Mouse (Mus musculus): ENCODE measurements around the gene H2-K1. TPM values are rescaled to one million over a fixed set of nuclear protein-coding genes. Genes with fewer than 3 reads are reported as not detected.
A peak's percentile ranks its signal among the peaks of the same experiment; 100 is the strongest.
"Not testable (repeated sequence)": the region's sequence is repeated elsewhere in the genome, so short reads cannot be mapped to it uniquely, and the experiment has no call there.

Gene H2-K1
- total and polyA plus RNA-seq, 2 experiments = 2,348 to 5,575 TPM

- Histone ChIP-seq H3K27me3 (ENCODE audit: control insufficient read depth, insufficient read depth, low read length) (no peaks in the 10 kb centered on the region), H3K36me3 (ENCODE audit: control insufficient read depth, insufficient read depth, low read length) (no peaks in the 10 kb centered on the region), H3K79me2 (ENCODE audit: control insufficient read depth, insufficient read depth, low read length) (no peaks in the 10 kb centered on the region), H3K4me1 (ENCODE audit: control insufficient read depth, insufficient read depth, low read length) (peaks cover 15% of the 10 kb centered on the region), H3K9ac (ENCODE audit: low read depth, low read length) (no peak overlapping the region), H3K4me3 (ENCODE audit: insufficient read depth, low read depth, low read length) (no peak overlapping the region), H3K27ac (replicated peaks; ENCODE audit: insufficient read depth, low read depth, low read length) (no peak overlapping the region)
- TF ChIP-seq CTCF (IDR thresholded peaks at IDR 0.05; ENCODE audit: low read depth, low read length) (no peak), POLR2A (IDR thresholded peaks at IDR 0.05; ENCODE audit: extremely low read depth, insufficient read depth, low read length) (no peak)
- DNase-seq (ENCODE audit: extremely low read depth, low read depth, low spot score) = no peak
- 95% methylated on average over 11 of the region's 14 CpGs for WGBS
Observed at GRCm38 (mm10) chr17:34022414-34022783, 22.3 kb upstream of the H2-K1 start.

GRCm38 (mm10) chr17:34021539-34022413, 21.6 kb upstream of the H2-K1 start:
- TF ChIP-seq POLR2A (IDR thresholded peaks at IDR 0.05; ENCODE audit: extremely low read depth, insufficient read depth, low read length) = no peak
- TF ChIP-seq CTCF (IDR thresholded peaks at IDR 0.05; ENCODE audit: low read depth, low read length) = no peak
- Histone ChIP-seq H3K4me3 (ENCODE audit: insufficient read depth, low read depth, low read length) (no peak overlapping the region), H3K79me2 (ENCODE audit: control insufficient read depth, insufficient read depth, low read length) (no peaks in the 10 kb centered on the region), H3K27ac (replicated peaks; ENCODE audit: insufficient read depth, low read depth, low read length) (no peak overlapping the region), H3K27me3 (ENCODE audit: control insufficient read depth, insufficient read depth, low read length) (no peaks in the 10 kb centered on the region), H3K36me3 (ENCODE audit: control insufficient read depth, insufficient read depth, low read length) (no peaks in the 10 kb centered on the region), H3K9ac (ENCODE audit: low read depth, low read length) (no peak overlapping the region), H3K4me1 (ENCODE audit: control insufficient read depth, insufficient read depth, low read length) (peaks cover 10% of the 10 kb centered on the region)
- 96% methylated on average over 23 of the region's 23 CpGs for WGBS
- no peak for DNase-seq (ENCODE audit: extremely low read depth, low read depth, low spot score)

- H3K79me2 ChIP-seq (ENCODE audit: control insufficient read depth, insufficient read depth, low read length) = no peaks in the 10 kb centered on the region
- no peak overlapping the region for H3K4me3 ChIP-seq (ENCODE audit: insufficient read depth, low read depth, low read length)
- DNase-seq (ENCODE audit: extremely low read depth, low read depth, low spot score) = no peak
- no peak overlapping the region for H3K9ac ChIP-seq (ENCODE audit: low read depth, low read length)
- TF ChIP-seq POLR2A (IDR thresholded peaks at IDR 0.05; ENCODE audit: extremely low read depth, insufficient read depth, low read length) = no peak
- no peak for TF ChIP-seq CTCF (IDR thresholded peaks at IDR 0.05; ENCODE audit: low read depth, low read length)
- no peak overlapping the region for H3K27ac ChIP-seq (replicated peaks; ENCODE audit: insufficient read depth, low read depth, low read length)
- H3K36me3 ChIP-seq (ENCODE audit: control insufficient read depth, insufficient read depth, low read length) = no peaks in the 10 kb centered on the region
- WGBS = 94% methylated on average over 8 of the region's 8 CpGs
- no peaks in the 10 kb centered on the region for H3K27me3 ChIP-seq (ENCODE audit: control insufficient read depth, insufficient read depth, low read length)
- no peaks in the 10 kb centered on the region for H3K4me1 ChIP-seq (ENCODE audit: control insufficient read depth, insufficient read depth, low read length)
Observed at GRCm38 (mm10) chr17:34013436-34013835, 13.3 kb upstream of the H2-K1 start.

GRCm38 (mm10) chr17:34010156-34010555, 10.0 kb upstream of the H2-K1 start:
- Histone ChIP-seq H3K27me3 (ENCODE audit: control insufficient read depth, insufficient read depth, low read length) (peaks cover 3% of the 10 kb centered on the region; the same call in 1 of the 2 replicates), H3K27ac (replicated peaks; ENCODE audit: insufficient read depth, low read depth, low read length) (no peak overlapping the region), H3K4me3 (ENCODE audit: insufficient read depth, low read depth, low read length) (no peak overlapping the region), H3K36me3 (ENCODE audit: control insufficient read depth, insufficient read depth, low read length) (no peaks in the 10 kb centered on the region), H3K4me1 (ENCODE audit: control insufficient read depth, insufficient read depth, low read length) (no peaks in the 10 kb centered on the region), H3K9ac (ENCODE audit: low read depth, low read length) (no peak overlapping the region), H3K79me2 (ENCODE audit: control insufficient read depth, insufficient read depth, low read length) (no peaks in the 10 kb centered on the region)
- DNase-seq (ENCODE audit: extremely low read depth, low read depth, low spot score) = no peak
- WGBS = 78% methylated on average over 5 of the region's 5 CpGs
- TF ChIP-seq CTCF (IDR thresholded peaks at IDR 0.05; ENCODE audit: low read depth, low read length) (no peak), POLR2A (IDR thresholded peaks at IDR 0.05; ENCODE audit: extremely low read depth, insufficient read depth, low read length) (no peak)

GRCm38 (mm10) chr17:34006570-34006969, 6.4 kb upstream of the H2-K1 start:
- DNase-seq (ENCODE audit: extremely low read depth, low read depth, low spot score) = no peak
- Histone ChIP-seq H3K79me2 (ENCODE audit: control insufficient read depth, insufficient read depth, low read length) (no peaks in the 10 kb centered on the region), H3K4me3 (ENCODE audit: insufficient read depth, low read depth, low read length) (no peak overlapping the region), H3K36me3 (ENCODE audit: control insufficient read depth, insufficient read depth, low read length) (no peaks in the 10 kb centered on the region), H3K27me3 (ENCODE audit: control insufficient read depth, insufficient read depth, low read length) (peaks cover 3% of the 10 kb centered on the region; the same call in 1 of the 2 replicates), H3K9ac (ENCODE audit: low read depth, low read length) (no peak overlapping the region), H3K27ac (replicated peaks; ENCODE audit: insufficient read depth, low read depth, low read length) (no peak overlapping the region), H3K4me1 (ENCODE audit: control insufficient read depth, insufficient read depth, low read length) (no peaks in the 10 kb centered on the region)
- TF ChIP-seq POLR2A (IDR thresholded peaks at IDR 0.05; ENCODE audit: extremely low read depth, insufficient read depth, low read length) = no peak
- no peak for TF ChIP-seq CTCF (IDR thresholded peaks at IDR 0.05; ENCODE audit: low read depth, low read length)
- WGBS = 52% methylated on average over 2 of the region's 2 CpGs

- 9% methylated on average over 5 of the region's 5 CpGs for WGBS
- Histone ChIP-seq H3K9ac (ENCODE audit: low read depth, low read length) (no peak overlapping the region), H3K36me3 (ENCODE audit: control insufficient read depth, insufficient read depth, low read length) (peaks cover 2% of the 10 kb centered on the region; the same call in 1 of the 2 replicates), H3K4me1 (ENCODE audit: control insufficient read depth, insufficient read depth, low read length) (no peaks in the 10 kb centered on the region; the same call in 1 of the 2 replicates), H3K79me2 (ENCODE audit: control insufficient read depth, insufficient read depth, low read length) (peaks cover 3% of the 10 kb centered on the region; the same call in 1 of the 2 replicates), H3K4me3 (ENCODE audit: insufficient read depth, low read depth, low read length) (no peak overlapping the region), H3K27ac (replicated peaks; ENCODE audit: insufficient read depth, low read depth, low read length) (no peak overlapping the region), H3K27me3 (ENCODE audit: control insufficient read depth, insufficient read depth, low read length) (peaks cover 3% of the 10 kb centered on the region; the same call in 1 of the 2 replicates)
- DNase-seq (ENCODE audit: extremely low read depth, low read depth, low spot score) = no peak
- TF ChIP-seq POLR2A (IDR thresholded peaks at IDR 0.05; ENCODE audit: extremely low read depth, insufficient read depth, low read length) (no peak), CTCF (IDR thresholded peaks at IDR 0.05; ENCODE audit: low read depth, low read length) (peak; percentile 65)
Observed at GRCm38 (mm10) chr17:34003426-34003825, 3.3 kb upstream of the H2-K1 start.

- peaks cover 19% of the 10 kb centered on the region for H3K36me3 ChIP-seq (ENCODE audit: control insufficient read depth, insufficient read depth, low read length)
- 69% methylated on average over 2 of the region's 2 CpGs for WGBS
- H3K9ac ChIP-seq (ENCODE audit: low read depth, low read length) = peak overlapping the region; percentile 35; the same call in 1 of the 2 replicates
Observed at GRCm38 (mm10) chr17:34000796-34001195, 649 bp upstream of the H2-K1 start.

More at GRCm38 (mm10) chr17:34000796-34001195, 649 bp upstream of the H2-K1 start:
- not testable (repeated sequence) for DNase-seq (ENCODE audit: extremely low read depth, low read depth, low spot score); H3K79me2 ChIP-seq (ENCODE audit: control insufficient read depth, insufficient read depth, low read length); H3K4me1 ChIP-seq (ENCODE audit: control insufficient read depth, insufficient read depth, low read length); H3K27me3 ChIP-seq (ENCODE audit: control insufficient read depth, insufficient read depth, low read length)
- peak overlapping the region; percentile 54 for H3K27ac ChIP-seq (replicated peaks; ENCODE audit: insufficient read depth, low read depth, low read length)
- peak overlapping the region; percentile 23; the same call in 1 of the 2 replicates for H3K4me3 ChIP-seq (ENCODE audit: insufficient read depth, low read depth, low read length)
